Mouse (Mus musculus): Measurements from ENCODE around the gene Myo1e.

DNA sequence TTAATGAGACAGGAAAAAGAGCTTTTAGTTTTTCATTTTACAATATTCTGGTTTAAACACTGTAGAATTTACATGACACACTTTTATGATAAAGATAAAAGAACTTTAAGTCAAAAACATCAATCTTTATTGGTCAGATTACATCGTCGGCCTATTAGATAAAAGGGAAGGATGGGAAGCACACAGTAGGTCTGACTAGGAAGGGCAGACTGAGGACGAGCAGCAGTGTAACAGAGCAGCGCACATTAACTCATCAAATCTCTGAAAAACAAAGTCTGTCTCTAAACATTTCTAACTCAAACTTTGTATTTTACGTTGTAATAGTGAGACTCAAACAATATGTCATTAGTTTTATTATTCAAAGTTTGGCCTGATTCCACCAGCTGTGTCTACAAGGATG lies 241.9 kb downstream of the Myo1e start:
- TF ChIP-seq CTCF (IDR thresholded peaks at IDR 0.05; ENCODE audit: low read depth): no peak
- no peak for TF ChIP-seq EP300 (optimal IDR thresholded peaks at IDR 0.05)

Measured in stomach, postnatal 0 days (tissue).